8 mouse cellular contexts compared by ENCODE assay signal in the genomic region with DNA sequence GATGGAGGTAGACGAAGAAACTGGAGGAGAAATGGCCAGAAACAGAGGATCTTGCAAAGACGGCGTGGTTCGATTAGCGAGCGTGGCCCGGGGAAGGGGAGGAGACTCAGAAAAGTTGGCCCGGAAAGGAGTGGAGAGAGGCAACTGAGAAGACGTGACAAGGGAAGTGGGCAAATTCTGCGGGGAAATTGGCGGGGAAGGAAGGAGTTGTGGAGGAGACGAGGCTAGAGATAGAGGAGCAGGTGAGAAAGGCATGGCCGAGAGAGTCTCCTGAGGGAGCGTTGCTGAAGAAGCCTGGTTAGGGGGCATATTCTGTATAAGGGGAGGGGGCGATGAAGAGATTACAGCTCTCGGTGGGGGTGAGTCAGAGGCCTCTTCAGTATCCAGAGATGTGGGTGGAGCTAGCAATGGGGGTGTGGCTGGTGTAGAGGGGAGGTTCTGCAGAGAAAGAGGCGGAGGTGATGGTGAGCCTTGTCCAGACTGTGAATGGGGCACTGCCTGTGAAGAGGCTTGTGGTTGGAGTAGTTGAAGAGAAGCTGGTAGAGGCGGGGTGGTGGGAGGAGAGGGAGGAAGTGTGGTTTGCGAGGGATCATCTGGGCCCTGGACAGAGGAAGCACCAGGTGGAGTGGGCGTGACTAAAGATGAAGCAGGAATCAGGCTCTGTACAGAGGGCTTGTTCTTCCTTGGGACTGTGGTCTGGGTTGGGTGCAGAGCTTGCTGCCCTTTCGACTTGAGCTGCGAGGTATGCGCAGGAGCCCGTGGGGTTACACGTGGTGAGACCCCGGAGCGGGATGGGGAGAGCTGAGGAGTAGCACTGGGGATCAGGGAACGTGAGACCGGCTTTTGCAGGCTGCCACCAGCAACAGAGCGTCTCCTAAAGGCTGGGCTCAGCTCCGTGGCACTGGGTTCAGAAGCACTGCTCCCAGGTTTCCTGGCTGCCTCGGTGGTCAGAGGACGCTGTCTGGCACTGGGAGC. TPM values are rescaled to one million over a fixed set of nuclear protein-coding genes. Genes with fewer than 3 reads are reported as not detected.
A peak's percentile ranks its signal among the peaks of the same experiment; 100 is the strongest.
DNase-seq lines count a peak whose midpoint lies in the region; ATAC-seq lines count a peak whose summit lies in the region.

No protein-coding gene starts in this region.

- H3K9me3 ChIP-seq in embryonic facial prominence, embryonic 10.5 days = peaks cover 4% of the 10 kb centered on the region

- peaks cover 93% of the 10 kb centered on the region for H3K27me3 ChIP-seq in embryonic facial prominence, embryonic 10.5 days (replicated peaks; ENCODE audit: low read depth, poor library complexity, severe bottlenecking)
- no peaks in the 10 kb centered on the region for H3K27me3 ChIP-seq in splenic B cell, adult 2 months (ENCODE audit: control insufficient read depth, insufficient read depth, low read length, poor library complexity, severe bottlenecking)

- peak overlapping the region; percentile 70 for H3K27ac ChIP-seq in embryonic facial prominence, embryonic 10.5 days (replicated peaks)

- H3K36me3 ChIP-seq in embryonic facial prominence, embryonic 10.5 days (replicated peaks) = peaks cover 16% of the 10 kb centered on the region
- no peaks in the 10 kb centered on the region for H3K36me3 ChIP-seq in splenic B cell, adult 2 months (ENCODE audit: control insufficient read depth, insufficient read depth, low read length, poor library complexity, severe bottlenecking)

- ATAC-seq in megakaryocyte-erythroid progenitor cell, adult 5-6 weeks (replicated peaks; ENCODE audit: low FRiP score, low TSS enrichment, poor library complexity, severe bottlenecking) = peak; percentile 76

- peak overlapping the region; percentile 58 for H3K4me3 ChIP-seq in embryonic facial prominence, embryonic 10.5 days

- 9% methylated on average over 33 of the region's 33 CpGs for WGBS in embryonic facial prominence, embryonic 10.5 days
- WGBS in large intestine, adult 2 months = 6% methylated on average over 33 of the region's 33 CpGs

- intact Hi-C loops in heart, postnatal 36 days (cut with DNase I) = no loop called here

- DNase-seq in ovary, adult 18-20 months (ENCODE audit: low spot score) = peak; percentile 78
- DNase-seq in ovary, postnatal 10 days (ENCODE audit: low spot score) = no peak
- peak; percentile 51 for DNase-seq in embryonic facial prominence, embryonic 10.5 days (ENCODE audit: low spot score)
- peak; percentile 17 to 23 for DNase-seq in heart, postnatal 36 days
- peak; percentile 67 for DNase-seq in large intestine, adult 2 months (ENCODE audit: low read depth, low spot score)
- peak; percentile 63 for DNase-seq in splenic B cell, adult 2 months (ENCODE audit: low read depth, low spot score)
- no peak for DNase-seq in right cerebral cortex, postnatal 36 days (ENCODE audit: low spot score in 2 of 2)

- H3K4me1 ChIP-seq in embryonic facial prominence, embryonic 10.5 days = peaks cover 47% of the 10 kb centered on the region

RNA-seq across cellular contexts. Expression of gene Prr36, which starts 3.0 kb away (rescaled TPM):
- polyA plus RNA-seq in embryonic facial prominence, embryonic 10.5 days (2016; fragmentation: Nextera tagmentation; extraction: Ambion mirVana) = 5.7 and 7.2 TPM in 2 replicates
- not detected for total RNA-seq in heart, postnatal 36 days (2021)
- polyA plus RNA-seq in large intestine, adult 2 months (2012; rRNA removed) = 0.16 and 0.20 TPM in 2 replicates
- total RNA-seq in megakaryocyte-erythroid progenitor cell, adult 5-6 weeks (2014; fragmentation: Nextera tagmentation) = 0.30 TPM in 1 of 2 replicates, not detected in the other
- total RNA-seq in megakaryocyte-erythroid progenitor cell, adult 5-6 weeks (2017) = not detected in 2 replicates

RNA-seq across cellular contexts. Expression of gene Lrrc8e, which starts 12.3 kb away (rescaled TPM):
- 0.49 and 0.56 TPM in 2 replicates for polyA plus RNA-seq in embryonic facial prominence, embryonic 10.5 days (2016; fragmentation: Nextera tagmentation; extraction: Ambion mirVana)
- under 1 TPM; 0.24 to 0.67 TPM for total RNA-seq in heart, postnatal 36 days (2021)
- 0.24 and 0.26 TPM in 2 replicates for polyA plus RNA-seq in large intestine, adult 2 months (2012; rRNA removed)
- not detected in 2 replicates for total RNA-seq in megakaryocyte-erythroid progenitor cell, adult 5-6 weeks (2014; fragmentation: Nextera tagmentation)
- total RNA-seq in megakaryocyte-erythroid progenitor cell, adult 5-6 weeks (2017) = not detected in 2 replicates

RNA-seq across cellular contexts. Expression of gene Map2k7, which starts 24.2 kb away (rescaled TPM):
- 31.0 and 32.8 TPM in 2 replicates for polyA plus RNA-seq in embryonic facial prominence, embryonic 10.5 days (2016; fragmentation: Nextera tagmentation; extraction: Ambion mirVana)
- 10 to 100 TPM; 79.7 to 80.8 TPM for total RNA-seq in heart, postnatal 36 days (2021)
- polyA plus RNA-seq in large intestine, adult 2 months (2012; rRNA removed) = 15.6 and 18.7 TPM in 2 replicates
- 45.9 and 54.5 TPM in 2 replicates for total RNA-seq in megakaryocyte-erythroid progenitor cell, adult 5-6 weeks (2014; fragmentation: Nextera tagmentation)
- total RNA-seq in megakaryocyte-erythroid progenitor cell, adult 5-6 weeks (2017) = 28.6 and 36.7 TPM in 2 replicates

RNA-seq across cellular contexts. Expression of gene Gm49320, which starts 24.4 kb away (rescaled TPM):
- 0.44 and 0.85 TPM in 2 replicates for polyA plus RNA-seq in embryonic facial prominence, embryonic 10.5 days (2016; fragmentation: Nextera tagmentation; extraction: Ambion mirVana)
- under 1 TPM in 1 of 2 experiments, not detected in 1; 0.44 TPM for total RNA-seq in heart, postnatal 36 days (2021)
- polyA plus RNA-seq in large intestine, adult 2 months (2012; rRNA removed) = 1.5 and 1.7 TPM in 2 replicates
- 0.90 TPM in 1 of 2 replicates, not detected in the other for total RNA-seq in megakaryocyte-erythroid progenitor cell, adult 5-6 weeks (2014; fragmentation: Nextera tagmentation)
- total RNA-seq in megakaryocyte-erythroid progenitor cell, adult 5-6 weeks (2017) = 0.75 TPM in 1 of 2 replicates, not detected in the other

RNA-seq across cellular contexts. Expression of gene Tgfbr3l, which starts 33.7 kb away (rescaled TPM):
- polyA plus RNA-seq in embryonic facial prominence, embryonic 10.5 days (2016; fragmentation: Nextera tagmentation; extraction: Ambion mirVana) = 4.4 and 5.2 TPM in 2 replicates
- total RNA-seq in heart, postnatal 36 days (2021) = 1 to 10 TPM; 2.5 to 3.9 TPM
- 12.0 and 21.4 TPM in 2 replicates for polyA plus RNA-seq in large intestine, adult 2 months (2012; rRNA removed)
- total RNA-seq in megakaryocyte-erythroid progenitor cell, adult 5-6 weeks (2014; fragmentation: Nextera tagmentation) = 9.2 and 16.7 TPM in 2 replicates
- 0.61 and 4.1 TPM in 2 replicates for total RNA-seq in megakaryocyte-erythroid progenitor cell, adult 5-6 weeks (2017)

Comparison
In these comparisons a context has a peak if more than half of its experiments do, and no peak if none do; other contexts are left out.
1. DNase-seq: peak in ovary, adult 18-20 months (single experiment), embryonic facial prominence, embryonic 10.5 days (single experiment), heart, postnatal 36 days (2 of 2), large intestine, adult 2 months (single experiment) and splenic B cell, adult 2 months (single experiment); none in ovary, postnatal 10 days (single experiment) and right cerebral cortex, postnatal 36 days (0 of 2).